Mouse (Mus musculus): ENCODE data around the gene Polg2.
"Not testable (repeated sequence)": the region's sequence is repeated elsewhere in the genome, so short reads cannot be mapped to it uniquely, and the experiment has no call there.

The Polg2 gene

GRCm38 (mm10) chr11:106762139-106762799 lies 17.1 kb downstream of the Polg2 start:
- DNase-seq (ENCODE audit: low spot score): no peak

GRCm38 (mm10) chr11:106760511-106760910 lies 18.8 kb downstream of the Polg2 start:
- DNase-seq (ENCODE audit: low spot score): no peak

- DNase-seq (ENCODE audit: low spot score): no peak
These were observed 20.3 kb downstream of the Polg2 start for GRCm38 (mm10) chr11:106759028-106759427.

GRCm38 (mm10) chr11:106755583-106755982 lies 23.8 kb downstream of the Polg2 start:
- DNase-seq (ENCODE audit: low spot score): no peak

GRCm38 (mm10) chr11:106753314-106753713 lies 26.0 kb downstream of the Polg2 start:
- DNase-seq (ENCODE audit: low spot score): no peak

- DNase-seq (ENCODE audit: low spot score): no peak
These were observed 27.2 kb downstream of the Polg2 start for GRCm38 (mm10) chr11:106752103-106752502.

GRCm38 (mm10) chr11:106751039-106752018 lies 28.0 kb downstream of the Polg2 start, which contains the start of gene Milr1:
Milr1 (plus strand) TSS chr11:106751226.
- no peak for DNase-seq (ENCODE audit: low spot score)

GRCm38 (mm10) chr11:106750121-106750751 lies 29.1 kb downstream of the Polg2 start, which contains the start of gene Pecam1:
Pecam1 (minus strand) TSS chr11:106750628.
- DNase-seq (ENCODE audit: low spot score): no peak

- not testable (repeated sequence) for DNase-seq (ENCODE audit: low spot score)
These were observed 29.7 kb downstream of the Polg2 start for GRCm38 (mm10) chr11:106749557-106750120.

GRCm38 (mm10) chr11:106744949-106745348 lies 34.4 kb downstream of the Polg2 start:
- no peak for DNase-seq (ENCODE audit: low spot score)

- no peak for DNase-seq (ENCODE audit: low spot score)
These were observed 36.9 kb downstream of the Polg2 start for GRCm38 (mm10) chr11:106742388-106742841.

GRCm38 (mm10) chr11:106741826-106742225 lies 37.5 kb downstream of the Polg2 start:
- no peak for DNase-seq (ENCODE audit: low spot score)

- no peak for DNase-seq (ENCODE audit: low spot score)
These were observed 38.1 kb downstream of the Polg2 start for GRCm38 (mm10) chr11:106741232-106741631.

- DNase-seq (ENCODE audit: low spot score): not testable (repeated sequence)
These were observed 38.6 kb downstream of the Polg2 start for GRCm38 (mm10) chr11:106740724-106741123.

- DNase-seq (ENCODE audit: low spot score): no peak
These were observed 40.2 kb downstream of the Polg2 start for GRCm38 (mm10) chr11:106739116-106739515.

- no peak for DNase-seq (ENCODE audit: low spot score)
These were observed 42.1 kb downstream of the Polg2 start for GRCm38 (mm10) chr11:106737178-106737621.

- DNase-seq (ENCODE audit: low spot score): no peak
These were observed 42.7 kb downstream of the Polg2 start for GRCm38 (mm10) chr11:106736614-106737013.

- no peak for DNase-seq (ENCODE audit: low spot score)
These were observed 48.6 kb downstream of the Polg2 start for GRCm38 (mm10) chr11:106730714-106731113.

GRCm38 (mm10) chr11:106729656-106730055 lies 49.7 kb downstream of the Polg2 start:
- DNase-seq (ENCODE audit: low spot score): no peak

- no peak for DNase-seq (ENCODE audit: low spot score)
These were observed 50.7 kb downstream of the Polg2 start for GRCm38 (mm10) chr11:106728402-106729366.

GRCm38 (mm10) chr11:106727967-106728366 lies 51.4 kb downstream of the Polg2 start:
- no peak for DNase-seq (ENCODE audit: low spot score)
